Mouse (Mus musculus): ENCODE measurements around the gene Adamts17. TPM values are rescaled to one million over a fixed set of nuclear protein-coding genes. Genes with fewer than 3 reads are reported as not detected.

Gene Adamts17
- polyA plus RNA-seq, 1 experiment = 0.55 TPM

DNA sequence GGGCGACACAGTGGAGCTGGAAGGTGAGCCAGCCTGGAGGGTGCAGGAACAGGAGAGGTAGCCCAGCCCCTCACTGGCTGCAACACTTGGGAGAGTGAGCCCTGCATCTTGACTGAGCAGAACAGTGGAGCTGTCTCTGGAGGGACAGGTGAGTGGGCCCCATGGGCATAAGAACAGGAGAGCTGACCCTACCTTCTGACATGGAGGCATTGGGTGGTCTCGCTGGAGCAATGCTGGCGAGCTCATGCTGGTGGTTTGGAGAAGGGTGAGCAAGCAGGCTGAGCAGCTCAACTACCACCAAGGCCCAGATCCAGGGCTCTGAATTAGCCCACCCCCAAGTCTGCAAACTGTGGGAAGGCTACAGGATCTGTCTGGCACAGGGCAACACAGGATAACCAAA, 113.4 kb downstream of the Adamts17 start:
- no peak for TF ChIP-seq EP300 (IDR thresholded peaks at IDR 0.05; ENCODE audit: insufficient read depth, low read depth, low read length)
- TF ChIP-seq CTCF (IDR thresholded peaks at IDR 0.05; ENCODE audit: low read depth, low read length) = no peak
- H3K4me1 ChIP-seq (ENCODE audit: control insufficient read depth, insufficient read depth, low read length) = no peaks in the 10 kb centered on the region
- no peaks in the 10 kb centered on the region for H3K36me3 ChIP-seq (ENCODE audit: control insufficient read depth, insufficient read depth, low read length, poor library complexity, severe bottlenecking)
- peaks cover 9% of the 10 kb centered on the region for H3K9me3 ChIP-seq (replicated peaks; ENCODE audit: control insufficient read depth, insufficient read depth, low read length, poor library complexity, severe bottlenecking)
- H3K27me3 ChIP-seq (ENCODE audit: control insufficient read depth, insufficient read depth, low read length, poor library complexity, severe bottlenecking) = no peaks in the 10 kb centered on the region
- H3K27ac ChIP-seq (ENCODE audit: insufficient read depth, low read length) = no peak overlapping the region
- no peak overlapping the region for H3K4me3 ChIP-seq (ENCODE audit: low read depth, low read length)
- H3K9ac ChIP-seq (ENCODE audit: low read depth, poor library complexity, severe bottlenecking) = no peak overlapping the region

DNA sequence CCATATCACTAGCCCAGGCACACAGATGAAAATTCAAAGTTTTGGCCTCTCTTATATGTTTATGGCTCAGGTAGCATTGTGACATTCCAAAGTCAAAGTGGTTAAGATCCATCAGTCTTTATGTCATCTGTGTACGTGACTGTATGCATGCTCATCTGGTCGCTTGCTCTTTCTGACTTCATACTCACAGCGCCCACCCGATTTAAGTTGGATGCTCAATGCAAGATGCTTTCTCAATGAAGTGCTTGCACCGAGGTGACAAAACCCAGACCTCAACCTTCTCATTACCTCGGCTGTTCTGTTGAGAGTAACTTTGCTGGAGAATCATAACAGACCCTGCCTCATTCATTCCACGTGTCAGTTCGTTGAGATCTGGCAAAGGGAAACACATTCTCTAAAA, 114.5 kb downstream of the Adamts17 start:
- no peak overlapping the region for H3K4me3 ChIP-seq (ENCODE audit: low read depth, low read length)
- H3K27me3 ChIP-seq (ENCODE audit: control insufficient read depth, insufficient read depth, low read length, poor library complexity, severe bottlenecking) = no peaks in the 10 kb centered on the region
- no peak overlapping the region for H3K27ac ChIP-seq (ENCODE audit: insufficient read depth, low read length)
- TF ChIP-seq EP300 (IDR thresholded peaks at IDR 0.05; ENCODE audit: insufficient read depth, low read depth, low read length) (no peak), POLR2A (IDR thresholded peaks at IDR 0.05; ENCODE audit: insufficient read depth, low read length) (no peak), CTCF (IDR thresholded peaks at IDR 0.05; ENCODE audit: low read depth, low read length) (no peak)
- H3K9me3 ChIP-seq (replicated peaks; ENCODE audit: control insufficient read depth, insufficient read depth, low read length, poor library complexity, severe bottlenecking) = peaks cover 2% of the 10 kb centered on the region
- H3K36me3 ChIP-seq (ENCODE audit: control insufficient read depth, insufficient read depth, low read length, poor library complexity, severe bottlenecking) = no peaks in the 10 kb centered on the region
- H3K4me1 ChIP-seq (ENCODE audit: control insufficient read depth, insufficient read depth, low read length) = no peaks in the 10 kb centered on the region
- H3K9ac ChIP-seq (ENCODE audit: low read depth, poor library complexity, severe bottlenecking) = no peak overlapping the region

DNA sequence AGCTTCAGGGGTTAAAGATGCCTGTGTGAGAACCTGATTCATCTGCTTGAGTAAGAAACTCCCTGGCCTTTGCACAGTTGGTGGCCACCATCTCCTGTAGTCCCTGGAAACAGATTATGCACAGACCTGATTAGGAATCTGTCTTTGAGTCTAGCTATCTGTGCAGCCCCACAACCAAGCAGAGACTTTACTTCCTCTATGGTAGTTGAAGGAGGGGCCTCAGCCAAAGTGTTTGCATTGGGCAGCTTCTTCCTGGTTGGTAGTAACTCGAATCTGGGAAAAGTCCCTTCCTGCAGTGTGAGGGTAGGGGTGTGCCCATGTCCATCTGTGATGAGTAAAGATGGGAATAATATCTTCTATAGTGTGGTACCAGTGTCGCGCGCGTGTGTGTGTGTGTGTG, 115.2 kb downstream of the Adamts17 start:
- no peak for TF ChIP-seq EP300 (IDR thresholded peaks at IDR 0.05; ENCODE audit: insufficient read depth, low read depth, low read length)
- TF ChIP-seq POLR2A (IDR thresholded peaks at IDR 0.05; ENCODE audit: insufficient read depth, low read length) = no peak
- no peak for TF ChIP-seq CTCF (IDR thresholded peaks at IDR 0.05; ENCODE audit: low read depth, low read length)
- Histone ChIP-seq H3K36me3 (ENCODE audit: control insufficient read depth, insufficient read depth, low read length, poor library complexity, severe bottlenecking) (no peaks in the 10 kb centered on the region), H3K27ac (ENCODE audit: insufficient read depth, low read length) (no peak overlapping the region), H3K4me1 (ENCODE audit: control insufficient read depth, insufficient read depth, low read length) (no peaks in the 10 kb centered on the region), H3K9ac (ENCODE audit: low read depth, poor library complexity, severe bottlenecking) (no peak overlapping the region), H3K27me3 (ENCODE audit: control insufficient read depth, insufficient read depth, low read length, poor library complexity, severe bottlenecking) (no peaks in the 10 kb centered on the region), H3K9me3 (replicated peaks; ENCODE audit: control insufficient read depth, insufficient read depth, low read length, poor library complexity, severe bottlenecking) (no peaks in the 10 kb centered on the region), H3K4me3 (ENCODE audit: low read depth, low read length) (no peak overlapping the region)

DNA sequence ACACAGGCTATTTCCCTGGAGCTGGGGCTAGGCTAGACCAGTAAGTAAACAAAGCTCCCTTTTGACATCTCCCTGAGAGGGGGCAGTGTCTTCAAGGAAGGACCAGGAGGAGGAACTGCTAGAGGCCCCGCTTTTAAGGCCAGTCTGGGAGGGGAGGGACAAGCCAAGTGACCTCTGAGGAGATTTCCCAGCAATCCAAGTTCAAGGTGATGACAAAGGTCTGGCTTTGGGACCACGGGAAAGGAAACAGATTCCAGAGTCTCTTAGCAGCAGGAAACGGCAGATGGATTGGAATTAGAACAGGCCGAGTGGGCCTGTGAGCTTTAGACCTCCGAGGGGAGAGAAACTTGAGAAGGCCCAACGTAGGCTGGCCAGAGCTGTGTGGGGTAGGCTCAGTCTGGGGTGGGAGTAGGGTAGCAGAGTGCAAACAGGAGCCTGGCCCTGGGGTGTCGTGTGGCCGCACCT, 116.0 kb downstream of the Adamts17 start:
- H3K4me3 ChIP-seq (ENCODE audit: low read depth, low read length) = no peak overlapping the region
- no peaks in the 10 kb centered on the region for H3K9me3 ChIP-seq (replicated peaks; ENCODE audit: control insufficient read depth, insufficient read depth, low read length, poor library complexity, severe bottlenecking)
- H3K36me3 ChIP-seq (ENCODE audit: control insufficient read depth, insufficient read depth, low read length, poor library complexity, severe bottlenecking) = no peaks in the 10 kb centered on the region
- no peak for TF ChIP-seq EP300 (IDR thresholded peaks at IDR 0.05; ENCODE audit: insufficient read depth, low read depth, low read length)
- no peak for TF ChIP-seq POLR2A (IDR thresholded peaks at IDR 0.05; ENCODE audit: insufficient read depth, low read length)
- no peak for TF ChIP-seq CTCF (IDR thresholded peaks at IDR 0.05; ENCODE audit: low read depth, low read length)
- no peaks in the 10 kb centered on the region for H3K4me1 ChIP-seq (ENCODE audit: control insufficient read depth, insufficient read depth, low read length)
- no peak overlapping the region for H3K9ac ChIP-seq (ENCODE audit: low read depth, poor library complexity, severe bottlenecking)
- no peaks in the 10 kb centered on the region for H3K27me3 ChIP-seq (ENCODE audit: control insufficient read depth, insufficient read depth, low read length, poor library complexity, severe bottlenecking)
- no peak overlapping the region for H3K27ac ChIP-seq (ENCODE audit: insufficient read depth, low read length)

DNA sequence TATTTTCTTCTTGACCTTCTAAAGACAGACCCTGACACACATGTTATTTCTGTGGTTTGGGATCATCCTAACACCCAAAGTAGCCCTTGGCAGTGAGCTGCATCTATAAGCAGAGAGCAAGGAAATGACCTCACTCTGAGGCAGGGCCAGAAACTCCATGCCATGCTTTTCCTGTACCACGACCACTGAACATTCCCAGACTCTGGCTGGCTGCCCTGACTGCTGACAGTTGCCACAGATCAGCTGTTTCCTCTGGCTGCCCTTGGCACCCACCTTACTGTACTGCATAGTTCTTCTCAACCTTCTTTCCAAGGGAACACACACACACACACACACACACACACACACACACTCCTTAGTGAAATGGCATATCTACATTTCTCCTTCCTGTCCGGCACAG, 116.4 kb downstream of the Adamts17 start:
- TF ChIP-seq EP300 (IDR thresholded peaks at IDR 0.05; ENCODE audit: insufficient read depth, low read depth, low read length) = no peak
- no peak for TF ChIP-seq POLR2A (IDR thresholded peaks at IDR 0.05; ENCODE audit: insufficient read depth, low read length)
- TF ChIP-seq CTCF (IDR thresholded peaks at IDR 0.05; ENCODE audit: low read depth, low read length) = no peak
- Histone ChIP-seq H3K27ac (ENCODE audit: insufficient read depth, low read length) (no peak overlapping the region), H3K9ac (ENCODE audit: low read depth, poor library complexity, severe bottlenecking) (no peak overlapping the region)

DNA sequence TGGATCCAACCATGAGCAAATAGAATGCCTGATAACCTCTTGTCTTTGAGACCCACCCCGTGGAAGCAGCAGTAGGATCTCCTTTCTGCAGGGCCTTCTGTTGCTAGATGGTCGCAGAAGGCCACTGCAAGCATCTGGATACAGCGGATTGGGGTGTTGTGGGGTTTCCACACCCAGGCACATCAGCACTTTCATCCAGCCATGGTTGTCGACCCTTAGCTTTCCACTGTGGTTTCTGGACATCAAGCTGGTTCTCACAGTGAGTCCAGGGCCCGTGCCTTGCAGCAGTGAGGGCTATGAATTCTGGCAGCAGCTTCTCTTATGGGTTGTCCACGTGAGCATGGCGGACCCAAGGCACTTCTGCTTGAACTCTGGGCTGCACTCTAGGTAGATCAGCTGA, 118.2 kb downstream of the Adamts17 start:
- Histone ChIP-seq H3K4me3 (ENCODE audit: low read depth, low read length) (no peak overlapping the region), H3K9me3 (replicated peaks; ENCODE audit: control insufficient read depth, insufficient read depth, low read length, poor library complexity, severe bottlenecking) (no peaks in the 10 kb centered on the region), H3K27ac (ENCODE audit: insufficient read depth, low read length) (no peak overlapping the region), H3K9ac (ENCODE audit: low read depth, poor library complexity, severe bottlenecking) (no peak overlapping the region), H3K27me3 (ENCODE audit: control insufficient read depth, insufficient read depth, low read length, poor library complexity, severe bottlenecking) (no peaks in the 10 kb centered on the region), H3K36me3 (ENCODE audit: control insufficient read depth, insufficient read depth, low read length, poor library complexity, severe bottlenecking) (no peaks in the 10 kb centered on the region), H3K4me1 (ENCODE audit: control insufficient read depth, insufficient read depth, low read length) (no peaks in the 10 kb centered on the region)
- TF ChIP-seq POLR2A (IDR thresholded peaks at IDR 0.05; ENCODE audit: insufficient read depth, low read length) = no peak
- TF ChIP-seq CTCF (IDR thresholded peaks at IDR 0.05; ENCODE audit: low read depth, low read length) = no peak
- TF ChIP-seq EP300 (IDR thresholded peaks at IDR 0.05; ENCODE audit: insufficient read depth, low read depth, low read length) = no peak

More for the DNA sequence above, 116.4 kb downstream of the Adamts17 start:
- Histone ChIP-seq H3K36me3 (ENCODE audit: control insufficient read depth, insufficient read depth, low read length, poor library complexity, severe bottlenecking) (no peaks in the 10 kb centered on the region), H3K27me3 (ENCODE audit: control insufficient read depth, insufficient read depth, low read length, poor library complexity, severe bottlenecking) (no peaks in the 10 kb centered on the region), H3K4me3 (ENCODE audit: low read depth, low read length) (no peak overlapping the region), H3K4me1 (ENCODE audit: control insufficient read depth, insufficient read depth, low read length) (no peaks in the 10 kb centered on the region), H3K9me3 (replicated peaks; ENCODE audit: control insufficient read depth, insufficient read depth, low read length, poor library complexity, severe bottlenecking) (no peaks in the 10 kb centered on the region)

All from ES-Bruce4 (cell line).